Mouse (Mus musculus): ENCODE measurements around the gene Jkamp. TPM values are rescaled to one million over a fixed set of nuclear protein-coding genes. Genes with fewer than 3 reads are reported as not detected.

The Jkamp gene
- polyA plus RNA-seq (2012; ENCODE audit: low replicate concordance): 8.7 and 12.2 TPM in 2 replicates

DNA sequence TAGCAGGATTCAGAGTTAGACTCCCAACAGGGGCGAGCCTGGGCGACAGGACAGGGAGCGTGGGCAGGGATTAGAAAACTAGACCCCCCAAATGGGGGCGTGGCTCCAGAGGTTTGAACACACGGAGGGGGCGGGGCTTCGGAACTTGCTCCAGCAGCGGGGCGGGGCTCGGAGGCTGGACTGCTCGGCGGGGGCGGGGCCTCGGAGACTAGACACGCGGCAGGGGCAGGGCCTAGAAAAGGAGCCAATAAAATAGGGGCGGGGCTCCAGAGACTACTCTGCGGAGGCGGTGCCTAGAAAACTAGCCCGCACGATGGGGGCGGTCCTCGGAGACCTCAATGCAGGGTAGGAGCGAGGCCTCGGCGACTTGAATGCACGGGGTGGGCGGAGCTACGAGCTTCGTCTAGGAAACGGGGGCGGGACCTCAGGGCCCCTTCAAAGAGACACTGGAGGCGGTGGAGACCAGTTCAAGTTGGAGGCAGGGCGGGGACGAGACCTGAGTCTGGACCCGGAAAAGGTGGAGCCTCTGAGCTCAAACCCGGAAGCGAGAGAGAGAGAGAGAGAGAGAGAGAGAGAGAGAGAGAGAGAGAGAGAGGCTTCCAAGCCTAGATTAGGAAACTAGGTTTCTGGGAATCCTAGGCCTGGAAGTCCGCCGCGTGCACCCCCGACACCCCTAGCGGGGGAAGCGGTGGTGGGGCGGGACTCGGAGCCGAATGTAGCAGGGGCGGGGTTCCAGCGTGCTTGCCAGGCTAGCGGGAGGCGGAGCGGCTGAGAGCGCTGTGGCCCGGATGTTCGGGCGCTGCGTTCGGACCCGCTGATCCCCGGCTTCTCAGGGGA, at the start of gene Jkamp, which contains the start of gene L3hypdh:
Jkamp (plus strand) TSS at position 261 of the 837 bp plus-strand sequence.
L3hypdh (minus strand) TSS at position 111 of the 837 bp plus-strand sequence.

DNA sequence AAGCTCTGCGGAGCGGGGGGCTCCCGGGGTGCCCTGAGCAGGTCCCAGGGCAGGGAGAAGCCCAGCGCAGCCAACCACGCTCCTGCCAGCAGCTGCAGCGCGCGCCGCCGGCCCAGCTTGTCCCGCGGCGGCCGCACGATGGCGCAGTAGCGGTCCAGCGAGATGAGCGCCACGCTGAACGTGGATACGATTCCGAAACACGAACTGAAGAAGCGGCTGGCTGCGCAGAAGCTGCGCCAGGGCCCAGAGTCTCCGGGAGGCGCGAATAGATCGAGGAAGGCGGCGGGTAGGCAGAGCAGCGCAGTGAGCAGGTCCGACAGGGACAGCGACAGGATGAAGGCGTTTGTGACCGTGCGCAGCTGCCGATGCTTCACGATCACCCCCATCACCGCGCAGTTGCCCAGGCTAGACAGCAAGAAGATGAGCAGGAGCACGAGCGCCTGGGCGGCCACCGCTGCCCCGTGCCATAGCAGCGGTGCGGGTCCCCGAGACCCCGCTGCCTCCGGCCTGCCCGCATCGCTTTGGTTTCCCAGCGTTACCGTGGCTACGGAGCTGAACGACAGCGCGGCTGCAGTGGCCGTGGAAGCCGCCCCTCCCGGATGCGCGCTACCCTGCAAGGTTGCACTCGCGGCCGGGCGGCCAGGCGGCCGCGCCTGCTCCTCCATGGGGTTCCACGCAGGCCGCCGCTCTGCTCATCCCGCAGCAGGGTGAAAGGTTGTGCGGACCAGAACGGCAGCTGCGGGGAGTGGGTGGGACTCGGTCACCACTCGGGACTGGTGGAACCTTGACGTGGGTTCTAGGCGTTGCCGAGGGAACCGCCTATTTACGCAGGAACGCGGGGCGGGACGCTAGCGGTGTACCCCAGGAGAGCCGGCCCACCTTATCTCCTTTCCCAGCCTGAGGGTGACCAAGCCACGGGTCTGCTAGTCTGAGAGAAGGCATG, 14.8 kb upstream of the Jkamp start, which contains the start of gene Gpr135:
Gpr135 (minus strand) TSS at position 799 of the 943 bp plus-strand sequence.

Other genes starting within 250 kb of the Jkamp start
- gene Gpr135, start 14.5 kb upstream of the Jkamp start, polyA plus RNA-seq (2012; ENCODE audit: low replicate concordance): 0.07 and 0.41 TPM in 2 replicates
- 0.31 and 0.33 TPM in 2 replicates for gene L3hypdh, start 150 bp upstream of the Jkamp start, polyA plus RNA-seq (2012; ENCODE audit: low replicate concordance)
- gene Ccdc175, start 99.4 kb downstream of the Jkamp start, polyA plus RNA-seq (2012; ENCODE audit: low replicate concordance): not detected in 2 replicates